Mouse (Mus musculus) G1E-ER4 (cell line): ENCODE measurements around the gene 2310009B15Rik. TPM values are rescaled to one million over a fixed set of nuclear protein-coding genes. Genes with fewer than 3 reads are reported as not detected.

Experiments used
- GATA1 ChIP-seq: IDR thresholded peaks from one replicate; pipeline ENCODE4 v1.8.0; 2012; ENCODE audit warnings: low read length, inconsistent platforms
- polyA plus RNA-seq: library from polyadenylated mRNA; stranded (reverse); fragments of >175 nt; gene quantifications from 2 replicates; pipeline ENCODE4 v1.2.3, GENCODE M21; 2012

The 2310009B15Rik gene
- polyA plus RNA-seq, 1 experiment, result 145 TPM

GRCm38 (mm10) chr1:138826841-138827240, 29.8 kb downstream of the 2310009B15Rik start:
- TF ChIP-seq GATA1, result no peak

- TF ChIP-seq GATA1, result no peak
Observed at GRCm38 (mm10) chr1:138822985-138823322, 33.7 kb downstream of the 2310009B15Rik start.

GRCm38 (mm10) chr1:138822255-138822984, 34.2 kb downstream of the 2310009B15Rik start:
- no peak for TF ChIP-seq GATA1

Other genes starting within 250 kb of the 2310009B15Rik start
- 15.3 and 20.6 TPM in 2 replicates for gene Nek7, start 236.7 kb downstream of the 2310009B15Rik start, polyA plus RNA-seq
- gene Lhx9, start 8.3 kb downstream of the 2310009B15Rik start, polyA plus RNA-seq, result 0.02 and 0.04 TPM in 2 replicates
- gene Dennd1b, start 106.6 kb upstream of the 2310009B15Rik start, polyA plus RNA-seq, result 4.2 and 4.7 TPM in 2 replicates